Mouse (Mus musculus) megakaryocyte, embryonic 14.5 days (primary cell): ENCODE results near the gene Apeh.

Experiments
- FLI1 ChIP-seq: IDR thresholded peaks from 2 replicates; pipeline ENCODE4 v1.6.1; 2012; ENCODE audit warnings: low read length, inconsistent platforms, mixed read lengths
- GATA1 ChIP-seq: IDR thresholded peaks from 3 replicates; pipeline ENCODE4 v1.6.1; 2012; ENCODE audit warnings: mixed read lengths, low read length, inconsistent platforms, borderline replicate concordance

DNA sequence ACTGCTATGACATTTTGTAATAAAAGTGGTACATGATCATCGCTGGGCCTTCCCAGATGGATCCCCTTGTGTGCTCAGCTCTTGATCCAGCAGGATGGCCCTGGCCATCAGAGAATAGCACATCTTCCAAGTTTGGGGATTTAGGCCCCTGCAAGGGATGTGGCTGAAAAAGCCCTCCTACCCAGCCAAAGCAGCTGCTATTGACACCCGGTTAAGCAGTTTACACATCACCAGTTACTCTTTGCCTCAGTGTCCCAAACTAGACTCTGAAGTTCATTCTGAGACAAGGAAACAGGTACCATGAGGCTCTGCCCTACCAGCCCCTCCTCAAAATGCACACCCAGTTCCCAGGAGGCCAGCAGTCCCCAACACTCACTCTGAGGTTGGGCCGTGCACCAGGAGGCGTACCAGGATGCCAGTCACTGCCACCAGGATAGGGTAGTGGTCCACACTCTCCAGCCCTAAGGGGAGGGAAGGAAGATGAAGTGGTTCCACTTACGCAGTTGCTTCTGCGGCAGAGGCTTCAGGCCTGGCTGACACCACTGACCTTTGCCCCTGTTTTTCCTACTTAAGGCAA, 38.7 kb downstream of the Apeh start:
- TF ChIP-seq GATA1 (no peak), FLI1 (no peak)
